Mouse (Mus musculus) megakaryocyte, embryonic 14.5 days (primary cell): ENCODE measurements around the gene Shb.
"Not testable (repeated sequence)": the region's sequence is repeated elsewhere in the genome, so short reads cannot be mapped to it uniquely, and the experiment has no call there.

Source experiments
- FLI1 ChIP-seq: IDR thresholded peaks from 2 replicates; pipeline ENCODE4 v1.6.1; 2012; ENCODE audit warnings: low read length, inconsistent platforms, mixed read lengths
- GATA1 ChIP-seq: IDR thresholded peaks from 3 replicates; pipeline ENCODE4 v1.6.1; 2012; ENCODE audit warnings: mixed read lengths, low read length, inconsistent platforms, borderline replicate concordance

DNA sequence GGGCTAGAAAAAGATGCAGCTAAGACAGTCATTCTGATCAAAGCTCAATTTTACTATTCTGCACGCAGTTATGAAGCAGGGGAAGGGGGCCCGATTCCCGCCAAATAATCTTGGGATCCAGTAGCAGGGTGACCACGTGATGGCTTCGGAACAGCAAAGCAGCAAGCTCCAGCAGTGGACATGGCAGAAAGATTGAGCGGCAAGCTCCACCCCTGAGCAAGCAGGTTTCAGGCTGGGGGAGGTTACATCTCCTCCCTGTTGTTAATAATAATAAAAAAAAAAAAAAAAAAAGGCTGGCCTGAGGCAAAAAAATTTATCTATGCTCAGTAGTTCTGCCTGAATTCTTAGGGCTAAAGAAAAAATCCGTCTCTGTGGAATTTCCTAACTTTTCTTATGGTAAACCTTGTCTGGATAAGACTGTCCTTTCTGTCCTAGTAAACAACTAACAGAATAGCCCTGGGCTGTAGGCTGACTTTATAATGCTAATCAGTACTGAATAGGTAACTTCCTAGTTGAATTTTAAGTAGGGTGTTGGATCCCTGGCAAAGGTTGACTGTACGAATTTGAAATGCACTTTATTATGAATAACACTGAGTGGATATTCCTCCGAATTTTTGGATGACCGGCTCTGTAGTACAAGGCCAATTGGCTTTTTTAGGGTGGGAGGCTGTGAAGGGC is 151.2 kb downstream of the Shb start:
- TF ChIP-seq GATA1, FLI1: not testable (repeated sequence)
